Mouse (Mus musculus) kidney, postnatal 0 days (tissue): ENCODE results near the gene Hmx2. TPM values are rescaled to one million over a fixed set of nuclear protein-coding genes. Genes with fewer than 3 reads are reported as not detected.

Experiments used
- ATAC-seq: fragments of 200-750 bp; cut with Nextera tagmentation; replicated peaks from 2 replicates; pipeline ENCODE4 v1.8.0; 2017; ENCODE audit warnings: low read depth, moderate number of reproducible peaks, moderate TSS enrichment, moderate library complexity; ENCODE audit not compliant: low FRiP score
- DNase-seq: peaks from one replicate; pipeline ENCODE4 v3.0.0-alpha.2; 2016; ENCODE audit warnings: low spot score
- H3K27ac ChIP-seq: fragments of 300-500 bp; sonication (generic); 2 replicates; pipeline ENCODE4 v1.5.1; 2014; ENCODE audit warnings: mild to moderate bottlenecking
- H3K27me3 ChIP-seq: fragments of 300-500 bp; sonication (generic); 2 replicates; pipeline ENCODE4 v1.6.1; 2014; ENCODE audit warnings: low read length, mixed read lengths; ENCODE audit not compliant: insufficient read depth
- H3K36me3 ChIP-seq: fragments of 300-500 bp; sonication (generic); 2 replicates; pipeline ENCODE4 v1.6.1; 2014; ENCODE audit warnings: low read length, mixed read lengths; ENCODE audit not compliant: insufficient read depth
- H3K4me1 ChIP-seq: fragments of 300-500 bp; sonication (generic); replicated peaks from 2 replicates; pipeline ENCODE4 v1.6.1; 2014; ENCODE audit warnings: antibody characterized with exemption, low read length, mixed read lengths; ENCODE audit not compliant: insufficient read depth
- H3K4me2 ChIP-seq: fragments of 300-500 bp; sonication (generic); 2 replicates; pipeline ENCODE4 v1.6.1; 2014; ENCODE audit warnings: mild to moderate bottlenecking, low read length, moderate library complexity, mixed read lengths
- H3K4me3 ChIP-seq: fragments of 300-500 bp; sonication (generic); replicated peaks from 2 replicates; pipeline ENCODE4 v1.5.1; 2014; ENCODE audit warnings: low read depth, low read length
- H3K9ac ChIP-seq: fragments of 300-500 bp; sonication (generic); 2 replicates; pipeline ENCODE4 v1.6.1; 2014; ENCODE audit warnings: low read depth, low read length
- H3K9me3 ChIP-seq: fragments of 300-500 bp; sonication (generic); replicated peaks from 2 replicates; pipeline ENCODE4 v1.6.1; 2016; ENCODE audit warnings: low read length, inconsistent platforms, mixed read lengths
- CTCF ChIP-seq: IDR thresholded peaks from 2 replicates; pipeline ENCODE4 v1.5.1; 2016; ENCODE audit warnings: antibody characterized with exemption, low read depth, mild to moderate bottlenecking, moderate library complexity
- WGBS: fragments of 180-500 bp; shearing (Covaris S2); extraction: QIAGEN DNeasy Blood & Tissue Kit; methylation state at CpG from one replicate; pipeline ENCODE4 v1.1.7; 2014; 5-methylcytosine and 5-hydroxymethylcytosine counted together
- polyA plus RNA-seq: library from polyadenylated mRNA; unstranded; fragments of >200 nt; fragmentation: Nextera tagmentation; extraction: Ambion mirVana; gene quantifications from 2 replicates; pipeline ENCODE4 v1.2.1, GENCODE M21; 2015

Hmx2 gene
- polyA plus RNA-seq, 1 experiment from 2014 or later: 4.8 TPM

DNA sequence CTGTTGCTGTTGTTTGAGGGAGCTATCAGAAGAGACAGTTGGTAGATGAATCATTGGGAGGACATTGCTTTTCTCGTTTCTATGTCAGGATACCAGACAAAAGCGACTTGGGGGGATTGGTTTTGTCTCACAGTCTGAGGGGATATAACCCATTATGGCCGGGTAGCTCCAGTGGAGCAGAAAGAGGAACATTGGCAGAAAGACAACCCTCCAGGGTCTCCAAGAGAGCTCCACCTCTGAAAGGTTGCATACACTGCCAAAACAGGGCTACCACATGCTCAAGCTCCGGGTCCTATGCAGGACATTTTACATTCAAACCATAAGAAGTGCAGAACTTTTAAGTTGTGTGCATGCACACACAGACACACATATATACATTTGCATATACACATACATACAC, 56.9 kb downstream of the Hmx2 start:
- ATAC-seq (no peak), DNase-seq (no peak)
- no peak for TF ChIP-seq CTCF
- WGBS: 62% methylated on average over 4 of the region's 4 CpGs
- Histone ChIP-seq H3K4me1 (no peaks in the 10 kb centered on the region), H3K36me3 (no peaks in the 10 kb centered on the region), H3K9me3 (no peaks in the 10 kb centered on the region), H3K4me2 (no peak overlapping the region), H3K27me3 (no peaks in the 10 kb centered on the region), H3K4me3 (no peak overlapping the region), H3K9ac (no peak overlapping the region), H3K27ac (no peak overlapping the region)

Other genes with a start within 250 kb of the Hmx2 start
- not detected in 2 replicates for gene Cuzd1, start 226.5 kb upstream of the Hmx2 start, polyA plus RNA-seq
- not detected in 2 replicates for gene Fam24b, start 219.3 kb upstream of the Hmx2 start, polyA plus RNA-seq
- not detected in 2 replicates for gene Fam24a, start 214.9 kb upstream of the Hmx2 start, polyA plus RNA-seq
- 15.0 and 16.9 TPM in 2 replicates for gene 2310057M21Rik, start 186.0 kb upstream of the Hmx2 start, polyA plus RNA-seq
- 64.2 and 64.6 TPM in 2 replicates for gene Pstk, start 177.6 kb upstream of the Hmx2 start, polyA plus RNA-seq
- gene Ikzf5, start 138.3 kb upstream of the Hmx2 start, polyA plus RNA-seq: 11.9 and 13.8 TPM in 2 replicates
- 101 and 112 TPM in 2 replicates for gene Acadsb, start 138.2 kb upstream of the Hmx2 start, polyA plus RNA-seq
- gene Hmx3, start 5.9 kb upstream of the Hmx2 start, polyA plus RNA-seq: 0.22 TPM in 1 of 2 replicates, not detected in the other
- 136 and 142 TPM in 2 replicates for gene Bub3, start 11.4 kb downstream of the Hmx2 start, polyA plus RNA-seq